Mouse (Mus musculus): ENCODE data around the gene Chsy1. TPM values are rescaled to one million over a fixed set of nuclear protein-coding genes. Genes with fewer than 3 reads are reported as not detected.

Gene Chsy1
- polyA plus RNA-seq, 1 experiment from 2014 or later = 12.1 TPM

- H3K4me3 ChIP-seq (replicated peaks; ENCODE audit: low read length) = no peak overlapping the region
- no peak overlapping the region for H3K9ac ChIP-seq (ENCODE audit: low read length)
- H3K27me3 ChIP-seq (ENCODE audit: control insufficient read depth, insufficient read depth, low read length) = no peaks in the 10 kb centered on the region
- ATAC-seq (ENCODE audit: insufficient read depth, low FRiP score) = peak; percentile 77
- peaks cover 20% of the 10 kb centered on the region; the same call in 1 of the 2 replicates for H3K4me1 ChIP-seq (ENCODE audit: control insufficient read depth, insufficient read depth, low read length)
- no peaks in the 10 kb centered on the region for H3K9me3 ChIP-seq (replicated peaks; ENCODE audit: control insufficient read depth, low read length)
- H3K36me3 ChIP-seq (ENCODE audit: control insufficient read depth, insufficient read depth, low read length) = no peaks in the 10 kb centered on the region
- H3K27ac ChIP-seq (ENCODE audit: low read length) = peak overlapping the region; percentile 6
- H3K4me2 ChIP-seq (ENCODE audit: low read depth, low read length) = no peak overlapping the region; the same call in 1 of the 2 replicates
- WGBS = 51% methylated on average over 4 of the region's 4 CpGs
Observed at GRCm38 (mm10) chr7:66140923-66141570, 31.7 kb downstream of the Chsy1 start.

GRCm38 (mm10) chr7:66142514-66142913 is 33.2 kb downstream of the Chsy1 start:
- Histone ChIP-seq H3K27ac (ENCODE audit: low read length) (no peak overlapping the region), H3K9me3 (replicated peaks; ENCODE audit: control insufficient read depth, low read length) (no peaks in the 10 kb centered on the region), H3K27me3 (ENCODE audit: control insufficient read depth, insufficient read depth, low read length) (no peaks in the 10 kb centered on the region), H3K4me1 (ENCODE audit: control insufficient read depth, insufficient read depth, low read length) (peaks cover 17% of the 10 kb centered on the region; the same call in 1 of the 2 replicates), H3K4me3 (replicated peaks; ENCODE audit: low read length) (no peak overlapping the region), H3K9ac (ENCODE audit: low read length) (no peak overlapping the region), H3K36me3 (ENCODE audit: control insufficient read depth, insufficient read depth, low read length) (no peaks in the 10 kb centered on the region), H3K4me2 (ENCODE audit: low read depth, low read length) (no peak overlapping the region)
- 83% methylated on average over 7 of the region's 7 CpGs for WGBS
- no peak for ATAC-seq (ENCODE audit: insufficient read depth, low FRiP score)

DNA sequence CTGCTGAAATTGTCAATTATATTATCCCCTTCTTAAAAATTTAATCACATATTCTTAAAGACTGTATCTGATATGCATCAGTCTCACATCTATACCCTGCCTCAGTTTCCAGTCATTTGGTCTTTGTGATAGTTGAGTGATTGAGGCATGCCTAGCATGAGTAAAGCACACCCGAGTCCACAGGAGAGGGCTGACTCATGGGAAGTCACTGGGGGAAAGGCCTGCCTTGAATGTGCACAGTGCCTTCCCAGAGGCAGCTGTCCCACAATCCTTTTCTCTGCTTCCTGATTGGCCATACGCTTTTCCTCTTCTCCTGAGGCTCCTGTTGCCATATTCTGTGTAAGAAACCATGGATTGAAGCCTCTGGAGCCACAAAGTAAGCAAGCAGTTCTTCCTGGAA is 35.2 kb downstream of the Chsy1 start:
- no peaks in the 10 kb centered on the region for H3K36me3 ChIP-seq (ENCODE audit: control insufficient read depth, insufficient read depth, low read length)
- no peaks in the 10 kb centered on the region for H3K9me3 ChIP-seq (replicated peaks; ENCODE audit: control insufficient read depth, low read length)
- ATAC-seq (ENCODE audit: insufficient read depth, low FRiP score) = no peak
- H3K27me3 ChIP-seq (ENCODE audit: control insufficient read depth, insufficient read depth, low read length) = no peaks in the 10 kb centered on the region
- 92% methylated on average over 2 of the region's 2 CpGs for WGBS
- no peak overlapping the region for H3K4me2 ChIP-seq (ENCODE audit: low read depth, low read length)
- H3K27ac ChIP-seq (ENCODE audit: low read length) = no peak overlapping the region
- H3K4me3 ChIP-seq (replicated peaks; ENCODE audit: low read length) = no peak overlapping the region
- no peak overlapping the region for H3K9ac ChIP-seq (ENCODE audit: low read length)
- H3K4me1 ChIP-seq (ENCODE audit: control insufficient read depth, insufficient read depth, low read length) = peaks cover 9% of the 10 kb centered on the region; the same call in 1 of the 2 replicates

DNA sequence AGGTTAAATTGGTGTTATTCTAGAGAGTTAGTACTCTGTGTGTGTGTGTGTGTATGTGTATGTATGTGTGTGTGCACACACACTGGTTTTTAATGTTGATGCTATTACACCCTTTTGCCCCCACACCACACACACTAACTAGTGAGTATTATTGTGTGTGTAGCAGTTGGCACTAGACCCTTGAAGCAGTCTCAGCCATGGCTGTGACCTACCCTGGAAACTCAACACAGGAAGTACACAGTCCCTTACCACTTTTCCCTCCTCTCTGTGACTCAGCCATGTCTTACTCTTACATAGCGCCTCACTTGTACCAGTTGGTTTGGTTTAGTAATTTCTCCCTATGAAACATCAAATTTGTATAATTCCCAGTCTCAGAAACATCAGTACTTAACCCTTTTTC is 37.8 kb downstream of the Chsy1 start:
- H3K9me3 ChIP-seq (replicated peaks; ENCODE audit: control insufficient read depth, low read length) = no peaks in the 10 kb centered on the region
- no peak for ATAC-seq (ENCODE audit: insufficient read depth, low FRiP score)

DNA sequence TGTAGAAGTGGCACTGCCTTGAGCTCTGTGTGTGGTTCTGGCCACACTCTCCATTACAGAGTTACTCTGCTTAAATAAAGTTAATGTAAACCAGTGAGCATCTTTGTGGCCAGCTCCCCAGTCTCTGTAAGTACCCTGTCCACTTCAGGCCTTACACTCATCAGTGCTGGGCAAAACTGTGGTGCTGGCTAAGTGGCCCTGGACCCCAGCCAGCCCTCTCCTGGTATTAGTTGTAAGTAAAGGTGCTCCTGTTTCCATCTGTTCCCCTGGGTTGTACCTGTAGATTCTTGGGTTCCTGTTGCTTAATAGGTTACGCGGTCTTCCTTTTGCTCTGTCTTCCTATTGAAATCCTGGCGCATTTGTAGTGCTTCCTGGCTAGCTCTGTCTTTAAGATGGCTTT is 38.5 kb downstream of the Chsy1 start:
- Histone ChIP-seq H3K27me3 (ENCODE audit: control insufficient read depth, insufficient read depth, low read length) (no peaks in the 10 kb centered on the region), H3K27ac (ENCODE audit: low read length) (no peak overlapping the region), H3K9ac (ENCODE audit: low read length) (no peak overlapping the region), H3K9me3 (replicated peaks; ENCODE audit: control insufficient read depth, low read length) (no peaks in the 10 kb centered on the region), H3K36me3 (ENCODE audit: control insufficient read depth, insufficient read depth, low read length) (peaks cover 4% of the 10 kb centered on the region; the same call in 1 of the 2 replicates), H3K4me2 (ENCODE audit: low read depth, low read length) (no peak overlapping the region), H3K4me1 (ENCODE audit: control insufficient read depth, insufficient read depth, low read length) (no peaks in the 10 kb centered on the region), H3K4me3 (replicated peaks; ENCODE audit: low read length) (no peak overlapping the region)
- WGBS = 95% methylated on average over 3 of the region's 3 CpGs
- no peak for ATAC-seq (ENCODE audit: insufficient read depth, low FRiP score)

More for the DNA sequence above, 37.8 kb downstream of the Chsy1 start:
- Histone ChIP-seq H3K4me3 (replicated peaks; ENCODE audit: low read length) (no peak overlapping the region), H3K9ac (ENCODE audit: low read length) (no peak overlapping the region), H3K27me3 (ENCODE audit: control insufficient read depth, insufficient read depth, low read length) (no peaks in the 10 kb centered on the region), H3K4me1 (ENCODE audit: control insufficient read depth, insufficient read depth, low read length) (no peaks in the 10 kb centered on the region), H3K36me3 (ENCODE audit: control insufficient read depth, insufficient read depth, low read length) (no peaks in the 10 kb centered on the region), H3K4me2 (ENCODE audit: low read depth, low read length) (no peak overlapping the region), H3K27ac (ENCODE audit: low read length) (no peak overlapping the region)
- 94% methylated on average over 1 of the region's 1 CpGs for WGBS

DNA sequence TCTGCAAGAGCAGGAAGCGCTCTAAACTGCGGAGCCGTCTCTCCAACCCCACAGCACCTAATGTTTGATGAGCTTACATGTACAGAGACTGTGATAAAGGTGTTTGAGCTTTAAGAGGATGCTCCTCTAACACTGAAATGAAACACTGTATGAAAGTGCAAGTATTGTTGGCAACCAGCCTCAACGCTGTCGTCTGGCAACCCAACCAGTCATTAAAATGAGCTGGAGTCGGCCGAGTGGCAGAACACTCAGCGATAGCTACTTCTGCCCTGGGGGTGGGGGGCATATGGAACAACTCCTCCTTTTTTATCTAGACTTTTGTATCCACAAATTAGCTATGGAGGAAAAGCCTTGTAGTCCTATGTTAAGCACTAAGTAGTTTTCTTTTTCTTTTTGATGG is 40.2 kb downstream of the Chsy1 start:
- no peaks in the 10 kb centered on the region for H3K27me3 ChIP-seq (ENCODE audit: control insufficient read depth, insufficient read depth, low read length)
- WGBS = 80% methylated on average over 8 of the region's 8 CpGs
- no peak overlapping the region for H3K4me3 ChIP-seq (replicated peaks; ENCODE audit: low read length)
- H3K27ac ChIP-seq (ENCODE audit: low read length) = no peak overlapping the region
- 0 out of 2 replicates have a peak, but pooled peaks cover 3% of the 10 kb centered on the region for H3K4me1 ChIP-seq (ENCODE audit: control insufficient read depth, insufficient read depth, low read length)
- H3K9ac ChIP-seq (ENCODE audit: low read length) = no peak overlapping the region
- no peaks in the 10 kb centered on the region for H3K9me3 ChIP-seq (replicated peaks; ENCODE audit: control insufficient read depth, low read length)
- no peak for ATAC-seq (ENCODE audit: insufficient read depth, low FRiP score)
- H3K36me3 ChIP-seq (ENCODE audit: control insufficient read depth, insufficient read depth, low read length) = peaks cover 5% of the 10 kb centered on the region; the same call in 1 of the 2 replicates
- no peak overlapping the region for H3K4me2 ChIP-seq (ENCODE audit: low read depth, low read length)

DNA sequence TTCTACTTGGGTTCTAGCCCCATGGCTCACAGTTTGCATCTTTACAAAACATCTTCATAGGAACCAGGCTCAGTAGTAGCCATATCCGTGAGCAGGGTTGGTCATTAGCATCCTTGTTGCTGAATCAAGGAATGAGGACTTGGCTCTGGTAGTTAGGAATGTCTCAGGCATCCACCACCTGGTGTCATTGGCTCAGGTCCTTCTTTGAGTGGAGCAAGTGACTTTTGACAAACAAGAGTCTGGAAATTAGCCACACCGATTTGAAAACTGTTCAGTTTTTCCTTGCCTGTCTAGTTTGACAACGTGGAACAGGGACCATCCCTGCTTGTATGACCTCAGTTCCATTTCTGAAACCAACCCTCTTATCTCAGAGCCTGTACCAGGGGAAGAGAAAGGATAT is 41.1 kb downstream of the Chsy1 start:
- no peaks in the 10 kb centered on the region for H3K9me3 ChIP-seq (replicated peaks; ENCODE audit: control insufficient read depth, low read length)

DNA sequence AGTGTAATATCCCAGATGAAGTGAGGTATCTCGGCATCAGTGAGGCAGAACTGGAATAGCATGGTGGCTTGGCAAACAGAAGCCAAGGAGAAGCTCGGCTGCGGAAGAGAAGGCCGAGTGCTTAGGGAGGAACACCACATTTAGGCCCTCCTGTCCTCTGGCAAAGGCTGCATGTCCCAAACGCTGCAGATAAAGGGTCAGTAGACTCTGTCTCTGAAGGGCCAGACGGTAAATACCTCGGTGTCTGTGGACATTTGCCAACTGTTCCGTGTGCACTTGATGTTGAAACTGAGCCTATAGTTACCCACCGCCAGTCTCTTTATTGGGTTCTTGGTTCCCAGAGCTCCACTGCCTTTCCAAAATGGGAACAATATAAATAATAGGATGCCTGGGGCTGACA is 48.1 kb downstream of the Chsy1 start:
- 67% methylated on average over 9 of the region's 9 CpGs for WGBS
- no peak overlapping the region for H3K4me3 ChIP-seq (replicated peaks; ENCODE audit: low read length)
- peaks cover 5% of the 10 kb centered on the region; the same call in 1 of the 2 replicates for H3K36me3 ChIP-seq (ENCODE audit: control insufficient read depth, insufficient read depth, low read length)
- H3K4me2 ChIP-seq (ENCODE audit: low read depth, low read length) = no peak overlapping the region
- H3K27me3 ChIP-seq (ENCODE audit: control insufficient read depth, insufficient read depth, low read length) = no peaks in the 10 kb centered on the region
- H3K27ac ChIP-seq (ENCODE audit: low read length) = no peak overlapping the region
- H3K4me1 ChIP-seq (ENCODE audit: control insufficient read depth, insufficient read depth, low read length) = 0 out of 2 replicates have a peak, but pooled peaks cover 3% of the 10 kb centered on the region
- no peak overlapping the region for H3K9ac ChIP-seq (ENCODE audit: low read length)
- no peak for ATAC-seq (ENCODE audit: insufficient read depth, low FRiP score)
- H3K9me3 ChIP-seq (replicated peaks; ENCODE audit: control insufficient read depth, low read length) = no peaks in the 10 kb centered on the region

More for the DNA sequence above, 41.1 kb downstream of the Chsy1 start:
- Histone ChIP-seq H3K27ac (ENCODE audit: low read length) (no peak overlapping the region), H3K4me2 (ENCODE audit: low read depth, low read length) (no peak overlapping the region), H3K9ac (ENCODE audit: low read length) (no peak overlapping the region), H3K27me3 (ENCODE audit: control insufficient read depth, insufficient read depth, low read length) (no peaks in the 10 kb centered on the region), H3K4me3 (replicated peaks; ENCODE audit: low read length) (no peak overlapping the region), H3K36me3 (ENCODE audit: control insufficient read depth, insufficient read depth, low read length) (peaks cover 5% of the 10 kb centered on the region; the same call in 1 of the 2 replicates), H3K4me1 (ENCODE audit: control insufficient read depth, insufficient read depth, low read length) (0 out of 2 replicates have a peak, but pooled peaks cover 3% of the 10 kb centered on the region)
- no peak for ATAC-seq (ENCODE audit: insufficient read depth, low FRiP score)
- WGBS = 75% methylated on average over 3 of the region's 3 CpGs

DNA sequence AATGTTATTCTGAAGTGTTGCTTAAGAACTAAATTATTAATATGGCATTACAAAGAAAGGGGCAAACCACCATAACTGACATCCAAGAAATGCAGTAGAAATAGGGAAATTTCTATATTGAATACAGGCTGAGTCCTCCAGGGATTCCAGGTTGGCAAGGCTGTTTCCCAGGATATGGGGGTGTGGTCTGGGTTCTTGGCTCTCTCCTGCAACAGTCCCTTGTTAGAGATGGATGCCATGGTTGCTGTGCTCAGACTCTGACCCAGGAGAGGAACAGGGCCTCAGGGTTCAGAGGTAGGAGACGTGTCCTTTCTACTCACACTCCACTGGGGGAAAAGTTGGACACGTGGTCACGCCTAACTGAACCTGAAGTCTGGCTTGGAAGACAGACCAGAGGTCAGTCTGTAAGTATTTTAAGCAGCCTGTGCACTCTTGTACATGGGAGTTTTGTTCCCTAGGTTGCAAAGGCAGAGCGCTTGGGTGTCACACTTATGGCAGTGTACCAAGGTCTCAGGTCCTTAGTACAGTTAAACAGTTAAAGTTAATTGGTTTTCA is 48.6 kb downstream of the Chsy1 start:
- ATAC-seq (ENCODE audit: insufficient read depth, low FRiP score) = 0 out of 2 replicates have a peak, but pooled peaks have one; percentile 40

More for the DNA sequence above, 48.6 kb downstream of the Chsy1 start:
- H3K27ac ChIP-seq (ENCODE audit: low read length) = no peak overlapping the region
- H3K36me3 ChIP-seq (ENCODE audit: control insufficient read depth, insufficient read depth, low read length) = peaks cover under 1% of the 10 kb centered on the region; the same call in 1 of the 2 replicates
- no peak overlapping the region for H3K9ac ChIP-seq (ENCODE audit: low read length)
- 0 out of 2 replicates have a peak, but pooled peaks cover 3% of the 10 kb centered on the region for H3K4me1 ChIP-seq (ENCODE audit: control insufficient read depth, insufficient read depth, low read length)
- H3K4me2 ChIP-seq (ENCODE audit: low read depth, low read length) = no peak overlapping the region
- H3K4me3 ChIP-seq (replicated peaks; ENCODE audit: low read length) = no peak overlapping the region
- no peaks in the 10 kb centered on the region for H3K27me3 ChIP-seq (ENCODE audit: control insufficient read depth, insufficient read depth, low read length)
- H3K9me3 ChIP-seq (replicated peaks; ENCODE audit: control insufficient read depth, low read length) = no peaks in the 10 kb centered on the region
- 81% methylated on average over 4 of the region's 4 CpGs for WGBS

All from stomach, embryonic 16.5 days (tissue).